Comparison of ENCODE assay signal across 18 mouse cellular contexts in genomic region chr8:104246621-104247020, GRCm38 (mm10). TPM values are rescaled to one million over a fixed set of nuclear protein-coding genes. Genes with fewer than 3 reads are reported as not detected.
DNase-seq lines count a peak whose midpoint lies in the region; ATAC-seq and TF ChIP-seq lines count a peak whose summit lies in the region.
"Had no signal": no experiment of that assay in that cellular context is flagged by ENCODE, and none has a peak within 500 bp of the region (broad histone marks: within the 10 kb centered on the region; RNA-seq: fewer than 3 reads in every experiment).

No protein-coding gene starts in this region.

- no peaks in the 10 kb centered on the region for H3K79me2 ChIP-seq in heart, adult 2 months (replicated peaks; ENCODE audit: control insufficient read depth, insufficient read depth, low read length)

- H3K9ac ChIP-seq in hindbrain, embryonic 16.5 days (ENCODE audit: low read depth, low read length) = 0 out of 2 replicates have a peak overlapping the region, but pooled peaks have one; percentile 14
- H3K9ac ChIP-seq in liver, embryonic 15.5 days = no peak overlapping the region
- no peak overlapping the region for H3K9ac ChIP-seq in forebrain, embryonic 13.5 days
- H3K9ac ChIP-seq in heart, adult 2 months (ENCODE audit: low read depth, low read length) = no peak overlapping the region
- H3K9ac ChIP-seq: heart, embryonic 12.5 days; hindbrain, embryonic 15.5 days had no signal

- H3K4me2 ChIP-seq in hindbrain, embryonic 16.5 days (ENCODE audit: low read length) = no peak overlapping the region; the same call in 1 of the 2 replicates
- 0 out of 2 replicates have a peak overlapping the region, but pooled peaks have one; percentile 93 for H3K4me2 ChIP-seq in liver, embryonic 15.5 days
- H3K4me2 ChIP-seq in forebrain, embryonic 13.5 days = no peak overlapping the region
- H3K4me2 ChIP-seq: heart, embryonic 12.5 days had no signal

- peaks cover 16% of the 10 kb centered on the region for H3K4me1 ChIP-seq in hindbrain, embryonic 16.5 days (ENCODE audit: control insufficient read depth, insufficient read depth, low read depth, low read length)
- H3K4me1 ChIP-seq in hindbrain, embryonic 10.5 days (replicated peaks) = peaks cover 28% of the 10 kb centered on the region
- peaks cover 9% of the 10 kb centered on the region; the same call in 1 of the 2 replicates for H3K4me1 ChIP-seq in spleen, adult 2 months (ENCODE audit: control insufficient read depth, insufficient read depth, insufficient read length)
- H3K4me1 ChIP-seq in liver, embryonic 15.5 days (replicated peaks) = peaks cover 51% of the 10 kb centered on the region
- peaks cover 21% of the 10 kb centered on the region for H3K4me1 ChIP-seq in forebrain, embryonic 13.5 days
- peaks cover 6% of the 10 kb centered on the region for H3K4me1 ChIP-seq in heart, adult 2 months (ENCODE audit: control insufficient read depth, insufficient read depth, low read length)

- no peaks in the 10 kb centered on the region for H3K27me3 ChIP-seq in hindbrain, embryonic 16.5 days (replicated peaks; ENCODE audit: control insufficient read depth, insufficient read depth, low read length)
- no peaks in the 10 kb centered on the region for H3K27me3 ChIP-seq in hindbrain, embryonic 10.5 days (ENCODE audit: insufficient read depth, poor library complexity, severe bottlenecking)
- no peaks in the 10 kb centered on the region for H3K27me3 ChIP-seq in spleen, adult 2 months (ENCODE audit: control insufficient read depth, insufficient read depth, low read length)
- no peaks in the 10 kb centered on the region for H3K27me3 ChIP-seq in liver, embryonic 15.5 days
- H3K27me3 ChIP-seq in forebrain, embryonic 13.5 days = no peaks in the 10 kb centered on the region
- H3K27me3 ChIP-seq in heart, adult 2 months (ENCODE audit: control insufficient read depth, insufficient read depth, low read length) = no peaks in the 10 kb centered on the region
- H3K27me3 ChIP-seq: heart, embryonic 12.5 days; hindbrain, embryonic 15.5 days had no signal

- no peaks in the 10 kb centered on the region for H3K9me3 ChIP-seq in hindbrain, embryonic 16.5 days (ENCODE audit: control insufficient read depth, low read length)
- no peaks in the 10 kb centered on the region for H3K9me3 ChIP-seq in hindbrain, embryonic 10.5 days
- H3K9me3 ChIP-seq in liver, embryonic 15.5 days (replicated peaks) = no peaks in the 10 kb centered on the region
- H3K9me3 ChIP-seq in forebrain, embryonic 13.5 days (replicated peaks) = no peaks in the 10 kb centered on the region
- H3K9me3 ChIP-seq: heart, embryonic 12.5 days; hindbrain, embryonic 15.5 days had no signal

- intact Hi-C loops in heart, adult 2 months (cut with DNase I) = loop anchor here (5.0 kb wide), 1 partner anchor 196 kb away; the partner anchor contains the start of gene Dync1li2

- TF ChIP-seq EP300 in heart, adult 2 months (IDR thresholded peaks at IDR 0.05; ENCODE audit: insufficient read depth, low read depth, low read length) = no peak

- ATAC-seq in hindbrain, embryonic 16.5 days = no peak
- no peak for ATAC-seq in liver, embryonic 15.5 days (ENCODE audit: insufficient read depth)
- no peak for ATAC-seq in forebrain, embryonic 13.5 days

- TF ChIP-seq POLR2A in spleen, adult 2 months (IDR thresholded peaks at IDR 0.05; ENCODE audit: low read depth, low read length) = no peak
- TF ChIP-seq POLR2A in heart, adult 2 months (IDR thresholded peaks at IDR 0.05; ENCODE audit: insufficient read depth, low read depth, low read length) = no peak

- WGBS in hindbrain, embryonic 16.5 days = 74% methylated on average over 4 of the region's 4 CpGs
- 90% methylated on average over 4 of the region's 4 CpGs for WGBS in hindbrain, embryonic 10.5 days
- 59% methylated on average over 4 of the region's 4 CpGs for WGBS in spleen, adult 2 months
- 60% methylated on average over 4 of the region's 4 CpGs for WGBS in liver, embryonic 15.5 days (ENCODE audit: insufficient replicate concordance)
- 93% methylated on average over 4 of the region's 4 CpGs for WGBS in forebrain, embryonic 13.5 days
- WGBS in heart, adult 2 months = 79% methylated on average over 4 of the region's 4 CpGs

- TF ChIP-seq CTCF in spleen, adult 2 months (IDR thresholded peaks at IDR 0.05; ENCODE audit: extremely low read depth, insufficient read depth, insufficient read length, insufficient replicate concordance) = no peak
- no peak for TF ChIP-seq CTCF in heart, adult 2 months (IDR thresholded peaks at IDR 0.05)

- H3K36me3 ChIP-seq in hindbrain, embryonic 16.5 days (ENCODE audit: control insufficient read depth, insufficient read depth, low read length) = peaks cover 14% of the 10 kb centered on the region
- peaks cover 26% of the 10 kb centered on the region for H3K36me3 ChIP-seq in hindbrain, embryonic 10.5 days
- H3K36me3 ChIP-seq in spleen, adult 2 months (ENCODE audit: control insufficient read depth, insufficient read depth, low read length) = peaks cover 3% of the 10 kb centered on the region; the same call in 1 of the 2 replicates
- H3K36me3 ChIP-seq in liver, embryonic 15.5 days (replicated peaks) = no peaks in the 10 kb centered on the region
- peaks cover 31% of the 10 kb centered on the region for H3K36me3 ChIP-seq in forebrain, embryonic 13.5 days (ENCODE audit: poor library complexity, severe bottlenecking)
- no peaks in the 10 kb centered on the region for H3K36me3 ChIP-seq in heart, adult 2 months (ENCODE audit: control insufficient read depth, insufficient read depth, low read length)

- H3K4me3 ChIP-seq in hindbrain, embryonic 16.5 days (ENCODE audit: low read length) = no peak overlapping the region
- H3K4me3 ChIP-seq in hindbrain, embryonic 10.5 days = no peak overlapping the region
- no peak overlapping the region for H3K4me3 ChIP-seq in spleen, adult 2 months (ENCODE audit: extremely low read depth, insufficient read depth, insufficient read length)
- no peak overlapping the region for H3K4me3 ChIP-seq in liver, embryonic 15.5 days (replicated peaks)
- H3K4me3 ChIP-seq in forebrain, embryonic 13.5 days = no peak overlapping the region
- H3K4me3 ChIP-seq in heart, adult 2 months = no peak overlapping the region
- H3K4me3 ChIP-seq: heart, embryonic 12.5 days had no signal

- no peak for DNase-seq in hindbrain, embryonic 10.5 days (ENCODE audit: low spot score)
- DNase-seq in spleen, adult 2 months (ENCODE audit: low read depth in 1 of 2, low spot score in 2 of 2) = no peak
- DNase-seq in spleen, postnatal 36 days (ENCODE audit: low spot score in 2 of 2) = no peak
- DNase-seq in heart, adult 2 months = no peak
- DNase-seq in embryo, embryonic 10.5 days (ENCODE audit: low spot score) = no peak
- DNase-seq: cerebellum, postnatal 14 days; gastrocnemius, postnatal 36 days had no signal

- no peak overlapping the region for H3K27ac ChIP-seq in hindbrain, embryonic 16.5 days (ENCODE audit: low read depth, low read length)
- H3K27ac ChIP-seq in hindbrain, embryonic 10.5 days = no peak overlapping the region
- peak overlapping the region; percentile 93 for H3K27ac ChIP-seq in spleen, adult 2 months (ENCODE audit: insufficient read depth, low read length)
- H3K27ac ChIP-seq in liver, embryonic 15.5 days (replicated peaks) = peak overlapping the region; percentile 39; the same call in 1 of the 2 replicates
- no peak overlapping the region; the same call in 1 of the 2 replicates for H3K27ac ChIP-seq in forebrain, embryonic 13.5 days
- H3K27ac ChIP-seq in heart, adult 2 months = no peak overlapping the region
- H3K27ac ChIP-seq: hindbrain, embryonic 15.5 days had no signal

RNA-seq across cellular contexts. Expression of gene Tk2, which starts 1.7 kb away (rescaled TPM):
- 49.0 and 50.3 TPM in 2 replicates for polyA plus RNA-seq in hindbrain, embryonic 16.5 days (2015; fragmentation: Nextera tagmentation; extraction: Ambion mirVana)
- polyA plus RNA-seq in hindbrain, embryonic 10.5 days (2016; fragmentation: Nextera tagmentation; extraction: Ambion mirVana) = 28.3 and 31.7 TPM in 2 replicates
- 42.5 and 51.1 TPM in 2 replicates for polyA plus RNA-seq in spleen, adult 2 months (2012; rRNA removed)
- 7.1 and 7.6 TPM in 2 replicates for polyA plus RNA-seq in liver, embryonic 15.5 days (2015; fragmentation: Nextera tagmentation; extraction: Ambion mirVana)
- 39.1 and 41.1 TPM in 2 replicates for polyA plus RNA-seq in forebrain, embryonic 13.5 days (2015; fragmentation: Nextera tagmentation; extraction: Ambion mirVana)
- total RNA-seq in heart, adult 2 months (2021) = 1 to 10 TPM; 6.1 to 8.7 TPM
- 9.8 and 10.6 TPM in 2 replicates for polyA plus RNA-seq in heart, adult 2 months (2012; rRNA removed)

RNA-seq across cellular contexts. Expression of gene Cklf, which starts 4.0 kb away (rescaled TPM):
- polyA plus RNA-seq in hindbrain, embryonic 16.5 days (2015; fragmentation: Nextera tagmentation; extraction: Ambion mirVana) = 33.6 and 36.9 TPM in 2 replicates
- 35.8 and 36.7 TPM in 2 replicates for polyA plus RNA-seq in hindbrain, embryonic 10.5 days (2016; fragmentation: Nextera tagmentation; extraction: Ambion mirVana)
- polyA plus RNA-seq in spleen, adult 2 months (2012; rRNA removed) = 11.9 and 13.0 TPM in 2 replicates
- 14.9 and 17.7 TPM in 2 replicates for polyA plus RNA-seq in liver, embryonic 15.5 days (2015; fragmentation: Nextera tagmentation; extraction: Ambion mirVana)
- 41.3 and 44.1 TPM in 2 replicates for polyA plus RNA-seq in forebrain, embryonic 13.5 days (2015; fragmentation: Nextera tagmentation; extraction: Ambion mirVana)
- total RNA-seq in heart, adult 2 months (2021) = 1 to 10 TPM; 3.2 to 3.5 TPM
- polyA plus RNA-seq in heart, adult 2 months (2012; rRNA removed) = 2.8 and 3.7 TPM in 2 replicates

RNA-seq across cellular contexts. Expression of gene Cmtm2a, which starts 46.4 kb away (rescaled TPM):
- not detected in 2 replicates for polyA plus RNA-seq in hindbrain, embryonic 16.5 days (2015; fragmentation: Nextera tagmentation; extraction: Ambion mirVana)
- not detected in 2 replicates for polyA plus RNA-seq in hindbrain, embryonic 10.5 days (2016; fragmentation: Nextera tagmentation; extraction: Ambion mirVana)
- polyA plus RNA-seq in spleen, adult 2 months (2012; rRNA removed) = not detected in 2 replicates
- not detected in 2 replicates for polyA plus RNA-seq in liver, embryonic 15.5 days (2015; fragmentation: Nextera tagmentation; extraction: Ambion mirVana)
- polyA plus RNA-seq in forebrain, embryonic 13.5 days (2015; fragmentation: Nextera tagmentation; extraction: Ambion mirVana) = not detected in 2 replicates
- not detected for total RNA-seq in heart, adult 2 months (2021)
- polyA plus RNA-seq in heart, adult 2 months (2012; rRNA removed) = 0.10 and 0.32 TPM in 2 replicates
- total RNA-seq: gastrocnemius, postnatal 36 days; layer of hippocampus, adult 18-20 months; megakaryocyte progenitor cell, adult 5-6 weeks had no signal
- polyA plus RNA-seq: embryonic facial prominence, embryonic 11.5 days; heart, embryonic 12.5 days; hindbrain, embryonic 15.5 days; limb, embryonic 14.5 days; myocyte; stomach, embryonic 14.5 days had no signal

Comparison
In these comparisons a context has a peak if more than half of its experiments do, and no peak if none do; other contexts are left out.
1. H3K27ac ChIP-seq: peak in spleen, adult 2 months (single experiment) and liver, embryonic 15.5 days (single experiment); none in hindbrain, embryonic 16.5 days (single experiment), hindbrain, embryonic 10.5 days (single experiment), forebrain, embryonic 13.5 days (single experiment) and heart, adult 2 months (single experiment).